8 mouse cellular contexts compared by ENCODE assay signal in genomic region chr6:128799896-128800270, GRCm38 (mm10). TPM values are rescaled to one million over a fixed set of nuclear protein-coding genes. Genes with fewer than 3 reads are reported as not detected.
DNase-seq lines count a peak whose midpoint lies in the region; ATAC-seq and TF ChIP-seq lines count a peak whose summit lies in the region.

No protein-coding gene starts in this region.

- H3K27me3 ChIP-seq in kidney, embryonic 15.5 days = no peaks in the 10 kb centered on the region
- H3K27me3 ChIP-seq in hindbrain, embryonic 15.5 days = no peaks in the 10 kb centered on the region
- H3K27me3 ChIP-seq in myocyte (ENCODE audit: control insufficient read depth, insufficient read depth, insufficient read length) = no peaks in the 10 kb centered on the region

- 0 out of 2 replicates have a peak overlapping the region, but pooled peaks have one; percentile 26 for H3K9ac ChIP-seq in kidney, embryonic 15.5 days
- H3K9ac ChIP-seq in hindbrain, embryonic 15.5 days = peak overlapping the region; percentile 53

- H3K4me3 ChIP-seq in kidney, embryonic 15.5 days (replicated peaks) = peak overlapping the region; percentile 68
- peak overlapping the region; percentile 71 for H3K4me3 ChIP-seq in hindbrain, embryonic 15.5 days
- H3K4me3 ChIP-seq in myocyte = peak overlapping the region; percentile 72

- H3K36me3 ChIP-seq in kidney, embryonic 15.5 days = no peaks in the 10 kb centered on the region
- H3K36me3 ChIP-seq in hindbrain, embryonic 15.5 days = no peaks in the 10 kb centered on the region
- H3K36me3 ChIP-seq in myocyte (ENCODE audit: control insufficient read depth, insufficient read depth) = no peaks in the 10 kb centered on the region

- no peak for ATAC-seq in kidney, embryonic 15.5 days (replicated peaks; ENCODE audit: low FRiP score)
- ATAC-seq in hindbrain, embryonic 15.5 days (ENCODE audit: low FRiP score, low read depth) = no peak

- 19% methylated on average over 7 of the region's 7 CpGs for WGBS in kidney, embryonic 15.5 days
- WGBS in hindbrain, embryonic 15.5 days = 16% methylated on average over 7 of the region's 7 CpGs

- H3ac ChIP-seq in myocyte (ENCODE audit: control insufficient read depth, insufficient read length) = peak overlapping the region; percentile 58

- H3K4me1 ChIP-seq in kidney, embryonic 15.5 days = peaks cover 13% of the 10 kb centered on the region
- H3K4me1 ChIP-seq in hindbrain, embryonic 15.5 days (replicated peaks) = peaks cover 20% of the 10 kb centered on the region

- H3K79me2 ChIP-seq in myocyte (ENCODE audit: control insufficient read depth, insufficient read depth) = no peaks in the 10 kb centered on the region

- H3K9me3 ChIP-seq in kidney, embryonic 15.5 days (replicated peaks) = no peaks in the 10 kb centered on the region
- H3K9me3 ChIP-seq in hindbrain, embryonic 15.5 days = no peaks in the 10 kb centered on the region

- TF ChIP-seq POLR2A in myocyte (IDR thresholded peaks at IDR 0.05; ENCODE audit: insufficient read length, low read depth) = no peak

- no peak for DNase-seq in kidney, postnatal 4 days
- peak; percentile 53 for DNase-seq in ZHBTc4 (ENCODE audit: low read depth, low spot score)
- no peak for DNase-seq in frontal cortex, postnatal 14 days (ENCODE audit: low spot score in 2 of 2)
- no peak for DNase-seq in frontal cortex, postnatal 25 days (ENCODE audit: low spot score in 2 of 2)
- DNase-seq in urinary bladder, adult 18-20 months (ENCODE audit: low spot score in 2 of 2) = no peak

- peak overlapping the region; percentile 65 for H3K4me2 ChIP-seq in kidney, embryonic 15.5 days
- H3K4me2 ChIP-seq in hindbrain, embryonic 15.5 days = peak overlapping the region; percentile 55
- H3K4me2 ChIP-seq in myocyte (ENCODE audit: low read depth) = peak overlapping the region; percentile 83

- peak overlapping the region; percentile 41; the same call in 1 of the 2 replicates for H3K27ac ChIP-seq in kidney, embryonic 15.5 days
- peak overlapping the region; percentile 95 for H3K27ac ChIP-seq in hindbrain, embryonic 15.5 days (replicated peaks)

TF ChIP-seq in myocyte, 11 proteins besides CTCF, POLR2A, EP300 and RAD21:
- no peak for TF ChIP-seq CEBPB (IDR thresholded peaks at IDR 0.05; ENCODE audit: insufficient read depth, poor library complexity, severe bottlenecking)
- no peak for TF ChIP-seq REST (IDR thresholded peaks at IDR 0.05; ENCODE audit: insufficient read depth, insufficient read length)
- TF ChIP-seq TCF12 (IDR thresholded peaks at IDR 0.05; ENCODE audit: insufficient read depth, poor library complexity, severe bottlenecking) = no peak
- TF ChIP-seq POLR2AphosphoS2 (IDR thresholded peaks at IDR 0.05; ENCODE audit: insufficient read length, low read depth) = no peak
- no peak for TF ChIP-seq USF1 (IDR thresholded peaks at IDR 0.05; ENCODE audit: low read depth)
- no peak for TF ChIP-seq TCF3 (IDR thresholded peaks at IDR 0.05; ENCODE audit: insufficient read length, low read depth)
- TF ChIP-seq MYOD1 (IDR thresholded peaks at IDR 0.05; ENCODE audit: control insufficient read depth in 1 of 3, insufficient read length in 2 of 3, low read depth in 2 of 3) = no peak
- no peak for TF ChIP-seq MYOG (IDR thresholded peaks at IDR 0.05; ENCODE audit: control insufficient read depth in 1 of 3, insufficient read depth in 1 of 3, insufficient read length in 2 of 3, low read depth in 2 of 3)
- no peak for TF ChIP-seq MAX (IDR thresholded peaks at IDR 0.05; ENCODE audit: low read depth)
- TF ChIP-seq E2F4 (IDR thresholded peaks at IDR 0.05; ENCODE audit: insufficient read depth) = no peak
- no peak for TF ChIP-seq SRF (IDR thresholded peaks at IDR 0.05; ENCODE audit: control insufficient read depth, insufficient read length, low read depth)
TF ChIP-seq in myocyte: peak in this region for 0.

RNA-seq across cellular contexts. Expression of gene Klrb1c, which starts 10.9 kb away (rescaled TPM):
- polyA plus RNA-seq in kidney, embryonic 15.5 days (2015; fragmentation: Nextera tagmentation; extraction: Ambion mirVana) = 0.17 and 0.22 TPM in 2 replicates
- polyA plus RNA-seq in hindbrain, embryonic 15.5 days (2015; fragmentation: Nextera tagmentation; extraction: Ambion mirVana) = 0.12 TPM in 1 of 2 replicates, not detected in the other
- polyA plus RNA-seq in myocyte (2012; fragmentation: generic; extraction: Trizol) = not detected

RNA-seq across cellular contexts. Expression of gene Gm44511, which starts 26.2 kb away (rescaled TPM):
- not detected in 2 replicates for polyA plus RNA-seq in kidney, embryonic 15.5 days (2015; fragmentation: Nextera tagmentation; extraction: Ambion mirVana)
- polyA plus RNA-seq in hindbrain, embryonic 15.5 days (2015; fragmentation: Nextera tagmentation; extraction: Ambion mirVana) = not detected in 2 replicates
- not detected for polyA plus RNA-seq in myocyte (2012; fragmentation: generic; extraction: Trizol)

RNA-seq across cellular contexts. Expression of gene Klrb1b, which starts 26.2 kb away (rescaled TPM):
- 0.09 TPM in 1 of 2 replicates, not detected in the other for polyA plus RNA-seq in kidney, embryonic 15.5 days (2015; fragmentation: Nextera tagmentation; extraction: Ambion mirVana)
- not detected in 2 replicates for polyA plus RNA-seq in hindbrain, embryonic 15.5 days (2015; fragmentation: Nextera tagmentation; extraction: Ambion mirVana)
- not detected for polyA plus RNA-seq in myocyte (2012; fragmentation: generic; extraction: Trizol)
